Mouse (Mus musculus) lung, postnatal 14 days (tissue): ENCODE measurements around the gene Gm45837.

Source experiments
- DNase-seq: peaks from one replicate; pipeline ENCODE4 v3.0.0; 2021

Gm45837 gene

GRCm38 (mm10) chr7:101393015-101393414 is 17.7 kb upstream of the Gm45837 start:
- no peak for DNase-seq

GRCm38 (mm10) chr7:101393694-101394504 is 16.8 kb upstream of the Gm45837 start:
- peak; percentile 74 for DNase-seq

- no peak for DNase-seq
These were observed 16.1 kb upstream of the Gm45837 start for GRCm38 (mm10) chr7:101394569-101394968.

- no peak for DNase-seq
These were observed 15.2 kb upstream of the Gm45837 start for GRCm38 (mm10) chr7:101395471-101395870.

GRCm38 (mm10) chr7:101397175-101397574 is 13.5 kb upstream of the Gm45837 start:
- no peak for DNase-seq

GRCm38 (mm10) chr7:101401510-101401909 is 9.2 kb upstream of the Gm45837 start:
- DNase-seq, result no peak

- DNase-seq, result no peak
These were observed 6.9 kb upstream of the Gm45837 start for GRCm38 (mm10) chr7:101403831-101404230.

- peak; percentile 91 for DNase-seq
These were observed 2.1 kb downstream of the Gm45837 start for GRCm38 (mm10) chr7:101412796-101413195.

GRCm38 (mm10) chr7:101414209-101414608 is 3.5 kb downstream of the Gm45837 start:
- DNase-seq, result no peak

GRCm38 (mm10) chr7:101414661-101415511 is 4.2 kb downstream of the Gm45837 start:
- DNase-seq, result peak; percentile 46

- DNase-seq, result no peak
These were observed 4.9 kb downstream of the Gm45837 start for GRCm38 (mm10) chr7:101415512-101416100.

GRCm38 (mm10) chr7:101416391-101416790 is 5.7 kb downstream of the Gm45837 start:
- DNase-seq, result no peak

GRCm38 (mm10) chr7:101419013-101419770 is 8.5 kb downstream of the Gm45837 start:
- DNase-seq, result no peak

GRCm38 (mm10) chr7:101421529-101421928 is 10.8 kb downstream of the Gm45837 start, which contains the start of gene Pde2a:
Gene Pde2a (plus strand): TSS chr7:101421691.
- no peak for DNase-seq

GRCm38 (mm10) chr7:101422069-101422468 is 11.4 kb downstream of the Gm45837 start:
- peak; percentile 24 for DNase-seq

- DNase-seq, result no peak
These were observed 12.0 kb downstream of the Gm45837 start for GRCm38 (mm10) chr7:101422646-101423045.

GRCm38 (mm10) chr7:101423970-101424369 is 13.3 kb downstream of the Gm45837 start:
- no peak for DNase-seq

GRCm38 (mm10) chr7:101426692-101427091 is 16.0 kb downstream of the Gm45837 start:
- DNase-seq, result no peak

GRCm38 (mm10) chr7:101427736-101428135 is 17.1 kb downstream of the Gm45837 start:
- DNase-seq, result peak; percentile 28

- no peak for DNase-seq
These were observed 24.4 kb downstream of the Gm45837 start for GRCm38 (mm10) chr7:101435038-101435437.

- peak; percentile 33 for DNase-seq
These were observed 27.2 kb downstream of the Gm45837 start for GRCm38 (mm10) chr7:101437876-101438275.

- DNase-seq, result no peak
These were observed 32.4 kb downstream of the Gm45837 start for GRCm38 (mm10) chr7:101443093-101443492.

- no peak for DNase-seq
These were observed 33.5 kb downstream of the Gm45837 start for GRCm38 (mm10) chr7:101444211-101444610.
